Mouse (Mus musculus) heart, embryonic 10.5 days (tissue): ENCODE data around the gene Pax5. TPM values are rescaled to one million over a fixed set of nuclear protein-coding genes. Genes with fewer than 3 reads are reported as not detected.
A peak's percentile ranks its signal among the peaks of the same experiment; 100 is the strongest.

Source experiments
- DNase-seq: peaks from one replicate; pipeline ENCODE4 v3.0.0-alpha.2; 2017; ENCODE audit warnings: low spot score
- H3K27ac ChIP-seq: fragments of 300-500 bp; sonication (generic); 2 replicates; pipeline ENCODE4 v1.5.1; 2016; ENCODE audit warnings: mild to moderate bottlenecking
- H3K27me3 ChIP-seq: fragments of 300-500 bp; sonication (generic); 2 replicates; pipeline ENCODE4 v1.6.1; 2016; ENCODE audit warnings: mild to moderate bottlenecking; ENCODE audit not compliant: poor library complexity, insufficient read depth, severe bottlenecking
- H3K36me3 ChIP-seq: fragments of 300-500 bp; sonication (generic); 2 replicates; pipeline ENCODE4 v1.6.1; 2016; ENCODE audit warnings: mild to moderate bottlenecking, moderate library complexity
- H3K4me1 ChIP-seq: fragments of 300-500 bp; sonication (generic); 2 replicates; pipeline ENCODE4 v1.6.1; 2016; ENCODE audit warnings: mild to moderate bottlenecking
- H3K4me3 ChIP-seq: fragments of 300-500 bp; sonication (generic); 2 replicates; pipeline ENCODE4 v1.5.1; 2016; ENCODE audit warnings: mild to moderate bottlenecking, moderate library complexity
- H3K9me3 ChIP-seq: fragments of 300-500 bp; sonication (generic); 2 replicates; pipeline ENCODE4 v1.6.1; 2016; ENCODE audit warnings: mild to moderate bottlenecking, moderate library complexity
- WGBS: fragments of 180-500 bp; shearing (Covaris S2); methylation state at CpG from one replicate; pipeline ENCODE4 v1.1.7; 2016; 5-methylcytosine and 5-hydroxymethylcytosine counted together
- polyA plus RNA-seq: library from polyadenylated mRNA; unstranded; fragments of >200 nt; fragmentation: Nextera tagmentation; extraction: Ambion mirVana; gene quantifications from 2 replicates; pipeline ENCODE4 v1.2.1, GENCODE M21; 2016

Gene Pax5
- polyA plus RNA-seq, 1 experiment from 2014 or later = 0.03 TPM

- no peak for DNase-seq
- no peak overlapping the region for H3K27ac ChIP-seq
- H3K9me3 ChIP-seq = no peaks in the 10 kb centered on the region
- H3K27me3 ChIP-seq = no peaks in the 10 kb centered on the region
- 73% methylated on average over 9 of the region's 9 CpGs for WGBS
- H3K36me3 ChIP-seq = no peaks in the 10 kb centered on the region
- H3K4me1 ChIP-seq = peaks cover 7% of the 10 kb centered on the region; the same call in 1 of the 2 replicates
- no peak overlapping the region for H3K4me3 ChIP-seq
Observed at GRCm38 (mm10) chr4:44597965-44598364, 112.3 kb downstream of the Pax5 start.

GRCm38 (mm10) chr4:44593091-44593490, 117.2 kb downstream of the Pax5 start:
- no peaks in the 10 kb centered on the region; the same call in 1 of the 2 replicates for H3K27me3 ChIP-seq
- no peak overlapping the region for H3K4me3 ChIP-seq
- WGBS = 77% methylated on average over 2 of the region's 2 CpGs
- no peaks in the 10 kb centered on the region for H3K36me3 ChIP-seq
- DNase-seq = no peak
- H3K9me3 ChIP-seq = no peaks in the 10 kb centered on the region
- H3K27ac ChIP-seq = no peak overlapping the region
- H3K4me1 ChIP-seq = no peaks in the 10 kb centered on the region

- no peaks in the 10 kb centered on the region for H3K4me1 ChIP-seq
- H3K9me3 ChIP-seq = no peaks in the 10 kb centered on the region
- 71% methylated on average over 4 of the region's 4 CpGs for WGBS
- no peak overlapping the region for H3K27ac ChIP-seq
- H3K36me3 ChIP-seq = no peaks in the 10 kb centered on the region
- no peak overlapping the region for H3K4me3 ChIP-seq
- DNase-seq = no peak
- H3K27me3 ChIP-seq = 0 out of 2 replicates have a peak, but pooled peaks cover 4% of the 10 kb centered on the region
Observed at GRCm38 (mm10) chr4:44582687-44583086, 127.6 kb downstream of the Pax5 start.

- peaks cover 17% of the 10 kb centered on the region; the same call in 1 of the 2 replicates for H3K27me3 ChIP-seq
- H3K4me1 ChIP-seq = no peaks in the 10 kb centered on the region
- DNase-seq = no peak
- H3K36me3 ChIP-seq = no peaks in the 10 kb centered on the region
- H3K9me3 ChIP-seq = no peaks in the 10 kb centered on the region
- no peak overlapping the region for H3K4me3 ChIP-seq
- 38% methylated on average over 5 of the region's 5 CpGs for WGBS
- no peak overlapping the region for H3K27ac ChIP-seq
Observed at GRCm38 (mm10) chr4:44578591-44578990, 131.7 kb downstream of the Pax5 start.

GRCm38 (mm10) chr4:44577293-44577692, 133.0 kb downstream of the Pax5 start:
- H3K9me3 ChIP-seq = no peaks in the 10 kb centered on the region
- H3K27ac ChIP-seq = no peak overlapping the region
- H3K4me1 ChIP-seq = no peaks in the 10 kb centered on the region
- no peak overlapping the region for H3K4me3 ChIP-seq
- peaks cover 17% of the 10 kb centered on the region; the same call in 1 of the 2 replicates for H3K27me3 ChIP-seq
- no peaks in the 10 kb centered on the region for H3K36me3 ChIP-seq
- no peak for DNase-seq
- 39% methylated on average over 5 of the region's 5 CpGs for WGBS

GRCm38 (mm10) chr4:44576786-44577185, 133.5 kb downstream of the Pax5 start:
- Histone ChIP-seq H3K36me3 (no peaks in the 10 kb centered on the region), H3K27me3 (peaks cover 17% of the 10 kb centered on the region; the same call in 1 of the 2 replicates), H3K27ac (no peak overlapping the region), H3K9me3 (no peaks in the 10 kb centered on the region), H3K4me3 (no peak overlapping the region), H3K4me1 (no peaks in the 10 kb centered on the region)
- DNase-seq = no peak
- WGBS = 46% methylated on average over 5 of the region's 5 CpGs

GRCm38 (mm10) chr4:44573017-44573416, 137.3 kb downstream of the Pax5 start:
- H3K36me3 ChIP-seq = no peaks in the 10 kb centered on the region
- H3K4me3 ChIP-seq = no peak overlapping the region
- no peaks in the 10 kb centered on the region for H3K4me1 ChIP-seq
- H3K9me3 ChIP-seq = no peaks in the 10 kb centered on the region
- H3K27me3 ChIP-seq = peaks cover 22% of the 10 kb centered on the region; the same call in 1 of the 2 replicates
- no peak overlapping the region for H3K27ac ChIP-seq
- WGBS = 80% methylated on average over 5 of the region's 5 CpGs
- no peak for DNase-seq

GRCm38 (mm10) chr4:44572373-44572772, 137.9 kb downstream of the Pax5 start:
- H3K36me3 ChIP-seq = no peaks in the 10 kb centered on the region
- 70% methylated on average over 5 of the region's 5 CpGs for WGBS
- no peaks in the 10 kb centered on the region for H3K9me3 ChIP-seq

GRCm38 (mm10) chr4:44569138-44569537, 141.1 kb downstream of the Pax5 start:
- DNase-seq = no peak
- Histone ChIP-seq H3K4me1 (no peaks in the 10 kb centered on the region; the same call in 1 of the 2 replicates), H3K4me3 (no peak overlapping the region), H3K36me3 (no peaks in the 10 kb centered on the region), H3K27ac (no peak overlapping the region), H3K9me3 (no peaks in the 10 kb centered on the region), H3K27me3 (peaks cover 38% of the 10 kb centered on the region)
- WGBS = 76% methylated on average over 10 of the region's 10 CpGs

More at GRCm38 (mm10) chr4:44572373-44572772, 137.9 kb downstream of the Pax5 start:
- H3K4me1 ChIP-seq = no peaks in the 10 kb centered on the region
- no peak overlapping the region for H3K27ac ChIP-seq
- no peak for DNase-seq
- peaks cover 29% of the 10 kb centered on the region; the same call in 1 of the 2 replicates for H3K27me3 ChIP-seq
- H3K4me3 ChIP-seq = no peak overlapping the region

- 76% methylated on average over 10 of the region's 10 CpGs for WGBS
Observed at GRCm38 (mm10) chr4:44568666-44569065, 141.6 kb downstream of the Pax5 start.

GRCm38 (mm10) chr4:44566401-44566800, 143.9 kb downstream of the Pax5 start:
- 69% methylated on average over 8 of the region's 8 CpGs for WGBS
- peaks cover 64% of the 10 kb centered on the region for H3K27me3 ChIP-seq

More at GRCm38 (mm10) chr4:44568666-44569065, 141.6 kb downstream of the Pax5 start:
- Histone ChIP-seq H3K4me1 (no peaks in the 10 kb centered on the region; the same call in 1 of the 2 replicates), H3K27me3 (peaks cover 43% of the 10 kb centered on the region), H3K36me3 (no peaks in the 10 kb centered on the region), H3K9me3 (no peaks in the 10 kb centered on the region), H3K27ac (no peak overlapping the region), H3K4me3 (no peak overlapping the region)
- DNase-seq = no peak

GRCm38 (mm10) chr4:44565126-44566082, 144.9 kb downstream of the Pax5 start:
- peaks cover 67% of the 10 kb centered on the region for H3K27me3 ChIP-seq
- WGBS = 74% methylated on average over 12 of the region's 12 CpGs
- H3K36me3 ChIP-seq = no peaks in the 10 kb centered on the region
- no peaks in the 10 kb centered on the region for H3K9me3 ChIP-seq
- no peak for DNase-seq
- no peaks in the 10 kb centered on the region; the same call in 1 of the 2 replicates for H3K4me1 ChIP-seq
- no peak overlapping the region for H3K4me3 ChIP-seq
- H3K27ac ChIP-seq = no peak overlapping the region

More at GRCm38 (mm10) chr4:44566401-44566800, 143.9 kb downstream of the Pax5 start:
- no peaks in the 10 kb centered on the region for H3K36me3 ChIP-seq
- H3K4me1 ChIP-seq = no peaks in the 10 kb centered on the region; the same call in 1 of the 2 replicates
- H3K4me3 ChIP-seq = no peak overlapping the region
- H3K9me3 ChIP-seq = no peaks in the 10 kb centered on the region
- H3K27ac ChIP-seq = no peak overlapping the region
- no peak for DNase-seq

- 8% methylated on average over 10 of the region's 10 CpGs for WGBS
- peaks cover 72% of the 10 kb centered on the region for H3K27me3 ChIP-seq
- peak; percentile 85 for DNase-seq
- no peak overlapping the region for H3K4me3 ChIP-seq
- no peaks in the 10 kb centered on the region for H3K36me3 ChIP-seq
- H3K4me1 ChIP-seq = no peaks in the 10 kb centered on the region; the same call in 1 of the 2 replicates
- no peak overlapping the region for H3K27ac ChIP-seq
- H3K9me3 ChIP-seq = no peaks in the 10 kb centered on the region
Observed at GRCm38 (mm10) chr4:44564602-44565001, 145.7 kb downstream of the Pax5 start.
